Mouse (Mus musculus) left cerebral cortex, postnatal 4 days (tissue): ENCODE data around the gene Fxyd7. TPM values are rescaled to one million over a fixed set of nuclear protein-coding genes. Genes with fewer than 3 reads are reported as not detected.
A peak's percentile ranks its signal among the peaks of the same experiment; 100 is the strongest.

Experiments
- DNase-seq: peaks from one replicate; pipeline ENCODE4 v3.0.0-alpha.2; 2022
- intact Hi-C: fragments of 180-260 bp; cut with DNase I; formaldehyde crosslinking; loops from one replicate; pipeline ENCODE4 v1.15.1; 2025
- microRNA-seq: library from miRNA; unstranded; fragments of <30 nt; microRNA quantifications from one replicate; pipeline ENCODE4 v1.2.0, GENCODE M21; 2022
- total RNA-seq, 2 experiments: library from RNA; stranded (reverse); gene quantifications; 2 replicates each; pipeline ENCODE4 v1.2.3; 2021

The Fxyd7 gene
- total RNA-seq, 2 experiments from 2014 or later = 108 to 159 TPM

DNA sequence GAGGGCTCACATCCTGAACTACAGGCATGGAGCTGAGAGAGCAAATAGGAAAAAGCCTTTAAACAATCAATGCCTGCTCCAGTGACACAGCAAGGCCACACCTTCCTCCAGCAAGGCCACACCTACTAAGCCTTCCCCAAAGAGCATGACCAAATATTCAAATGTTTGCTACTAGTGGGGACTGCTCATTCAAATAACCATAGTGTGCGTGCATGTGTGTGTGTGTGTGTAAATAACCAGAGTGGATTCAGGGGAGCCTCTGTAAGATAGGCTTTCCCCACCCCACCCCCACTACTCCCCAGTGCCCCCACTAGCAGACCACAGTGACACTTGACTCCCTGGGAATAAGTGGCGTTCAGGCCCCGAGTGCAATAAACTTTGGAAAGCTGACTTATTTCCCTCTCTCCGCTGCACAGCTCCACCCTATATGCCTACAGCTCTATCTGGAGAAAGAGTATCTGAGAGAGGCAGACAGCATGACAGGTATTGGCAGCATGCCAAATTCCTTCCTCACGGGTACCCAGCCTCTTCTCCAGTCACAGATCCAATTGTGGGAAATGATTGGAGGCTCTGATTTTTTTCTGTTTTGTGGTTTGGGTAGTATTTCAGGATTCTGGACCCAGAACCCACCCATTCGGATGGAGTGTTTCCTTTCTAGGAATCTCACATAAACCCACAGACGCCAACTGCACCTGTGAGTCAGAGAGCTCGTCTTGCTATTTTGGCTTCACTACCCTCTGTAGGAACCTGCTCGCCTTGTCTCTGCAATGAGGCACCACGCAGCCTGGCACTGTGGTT lies 34.0 kb downstream of the Fxyd7 start:
- peak; percentile 39 for DNase-seq
- intact Hi-C loops = no loop called here

DNA sequence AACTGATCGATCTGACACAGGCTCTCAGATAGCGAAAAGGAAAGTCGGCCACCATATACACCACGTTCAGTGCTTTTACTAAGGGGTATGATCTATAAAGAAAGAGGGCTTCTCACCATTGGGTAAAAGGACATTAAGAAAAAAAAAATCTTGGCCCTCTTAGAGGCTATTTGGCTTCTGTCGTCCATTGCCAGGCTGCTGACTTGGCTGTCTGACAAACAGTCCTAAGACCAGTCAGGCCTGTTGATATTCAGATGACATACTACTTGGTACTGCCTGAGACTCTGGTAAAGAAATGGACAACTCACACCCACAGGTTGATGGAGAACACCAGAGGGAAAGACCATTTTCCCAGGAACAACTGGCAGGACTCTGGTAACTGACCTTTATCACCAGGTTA lies 38.3 kb downstream of the Fxyd7 start:
- intact Hi-C loops = no loop called here
- peak; percentile 42 for DNase-seq

DNA sequence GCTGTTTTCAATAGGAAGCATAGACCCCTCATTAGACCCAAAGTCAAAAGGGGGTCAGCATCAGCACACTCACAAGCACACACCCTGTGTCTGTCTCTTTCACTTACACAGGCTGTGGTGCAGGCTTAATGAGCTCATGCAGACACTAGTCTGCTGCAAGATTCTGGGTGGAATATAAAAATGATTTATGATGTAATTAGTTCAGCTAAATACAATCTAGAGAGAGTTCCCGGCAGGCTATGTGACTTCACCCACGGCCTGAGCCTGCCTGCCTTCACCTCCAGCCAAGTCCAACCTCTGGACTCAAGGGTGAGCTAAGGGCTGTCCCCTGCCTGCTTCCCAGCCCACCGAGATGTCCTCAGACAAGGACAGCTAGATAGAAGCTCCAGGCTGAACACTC lies 42.4 kb downstream of the Fxyd7 start:
- intact Hi-C loops = no loop called here
- no peak for DNase-seq

DNA sequence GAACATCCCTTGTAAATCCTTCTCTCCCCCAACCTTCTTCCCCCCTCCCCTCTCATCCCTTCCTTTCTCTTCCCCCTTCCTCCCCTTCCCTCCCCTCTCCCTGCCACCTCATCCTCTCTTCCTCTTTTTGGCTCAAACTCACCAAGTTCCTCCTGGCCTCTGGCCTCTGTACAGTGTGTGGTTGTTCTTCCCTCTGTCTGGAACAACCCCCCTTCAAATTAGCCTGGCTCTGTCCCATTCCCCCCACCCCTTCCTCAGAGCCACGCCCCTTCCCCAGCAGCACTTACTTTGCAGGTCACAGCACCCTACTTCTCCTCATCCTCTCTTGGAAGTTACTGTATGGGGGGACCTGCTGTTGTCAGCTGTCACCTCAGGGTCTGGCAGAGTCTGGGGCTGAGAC lies 43.1 kb downstream of the Fxyd7 start:
- no peak for DNase-seq
- intact Hi-C loops = no loop called here

DNA sequence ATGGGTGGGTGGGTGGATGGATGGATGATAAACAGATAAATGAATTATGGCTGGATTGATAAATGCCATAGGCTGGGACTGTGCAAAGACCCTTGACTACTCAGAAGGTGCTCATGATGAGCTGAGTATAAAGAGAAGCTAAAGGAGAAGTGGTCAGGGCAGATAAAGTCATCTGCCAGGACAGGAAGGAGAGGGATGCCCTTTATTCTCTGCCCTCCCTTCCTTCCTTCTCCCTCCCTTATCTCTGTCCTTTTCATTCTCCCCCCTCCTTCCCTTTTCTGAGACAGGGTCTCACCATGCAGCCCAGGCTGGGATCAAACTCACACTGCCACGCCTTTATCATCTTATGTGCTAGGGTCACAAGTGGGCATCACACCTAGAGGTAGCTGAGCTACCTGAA lies 43.5 kb downstream of the Fxyd7 start:
- intact Hi-C loops = no loop called here
- DNase-seq = no peak

DNA sequence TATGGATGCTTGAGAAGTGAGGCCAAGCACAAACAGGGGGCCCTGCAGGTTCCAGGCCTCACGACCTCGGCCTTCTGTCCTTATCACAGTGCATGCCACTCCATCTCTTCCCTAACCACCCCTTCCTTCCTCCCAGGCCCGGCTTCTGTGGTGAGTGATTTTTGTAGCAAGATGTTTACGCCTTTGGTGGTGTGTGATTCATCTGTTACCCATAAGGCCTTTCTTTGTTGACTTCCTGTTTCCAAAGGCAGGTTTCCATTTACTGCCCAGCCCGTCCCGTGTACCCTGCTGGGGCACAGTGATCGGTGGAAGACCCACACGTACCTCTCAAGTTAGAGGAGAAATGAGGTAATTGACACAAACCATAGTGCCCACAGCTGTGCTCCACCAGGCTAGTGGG lies 48.6 kb downstream of the Fxyd7 start:
- DNase-seq = no peak
- intact Hi-C loops = no loop called here

DNA sequence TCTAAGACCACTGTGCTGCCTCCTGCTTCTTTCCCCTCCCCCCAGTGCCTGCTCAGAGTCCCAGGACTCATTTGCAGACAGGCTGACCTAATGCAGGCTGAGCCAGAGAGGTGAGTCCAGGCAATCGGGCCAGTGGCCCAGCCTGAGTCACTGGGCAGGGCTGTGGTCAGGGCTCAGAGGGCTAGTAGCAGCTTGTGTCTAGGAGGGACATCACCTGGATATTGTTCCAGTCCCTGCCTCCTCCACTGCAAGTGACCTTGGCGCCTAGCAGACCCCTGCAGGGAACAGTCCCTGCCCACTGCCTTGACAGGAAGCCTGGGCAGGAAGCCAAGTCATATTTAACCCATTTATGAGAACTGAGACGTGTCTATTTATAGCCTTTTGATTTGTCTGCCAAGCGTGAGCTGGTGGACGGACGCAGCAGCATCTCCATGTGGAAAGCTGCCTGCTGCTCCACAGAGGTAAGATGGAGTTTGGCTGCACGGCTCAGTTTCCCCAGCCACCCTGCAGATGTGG lies 50.7 kb downstream of the Fxyd7 start:
- intact Hi-C loops = no loop called here
- DNase-seq = peak; percentile 63

DNA sequence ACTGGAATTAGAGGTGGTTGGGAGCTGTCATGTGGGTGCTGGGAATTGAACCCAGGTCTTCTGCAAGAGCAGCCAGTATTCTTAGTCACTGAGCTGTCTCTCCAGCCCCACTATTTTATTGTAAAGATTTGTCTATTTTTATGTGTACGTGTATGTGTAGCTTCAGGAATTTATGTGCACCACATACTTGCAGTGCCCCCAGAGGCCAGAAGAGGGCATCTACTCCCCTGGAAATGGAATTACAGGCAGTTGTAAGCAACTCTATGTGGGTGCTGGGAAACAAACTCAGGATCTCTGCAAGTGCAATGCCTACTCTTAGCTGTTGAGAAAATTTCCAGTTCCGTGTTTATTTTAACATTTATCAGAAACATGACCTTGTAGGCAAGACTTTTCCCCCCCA lies 54.8 kb downstream of the Fxyd7 start:
- DNase-seq = no peak
- intact Hi-C loops = no loop called here

DNA sequence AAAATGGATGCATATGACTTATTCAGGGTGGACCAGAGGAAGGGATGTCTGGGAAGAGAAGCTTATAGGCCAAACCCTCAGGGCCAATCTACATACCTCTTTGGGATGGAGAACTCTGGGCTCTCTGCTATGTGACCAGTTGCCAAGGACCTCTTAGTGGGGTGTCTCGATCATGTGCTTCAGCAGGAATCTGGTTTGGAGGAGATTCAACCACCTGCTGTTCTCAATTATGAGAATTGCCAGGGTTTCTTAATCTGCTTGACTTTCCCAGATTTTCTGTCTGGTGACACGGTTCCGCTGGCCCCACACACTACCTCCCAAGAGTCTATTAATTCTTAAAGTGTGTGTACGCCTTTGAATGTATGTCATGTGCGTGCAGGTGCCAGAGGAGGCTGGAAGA lies 57.3 kb downstream of the Fxyd7 start:
- intact Hi-C loops = no loop called here
- no peak for DNase-seq

Small RNA genes lying within 50 kb of the gene (microRNA-seq; reads per million reads assigned to microRNA genes)
- gene Mir7050 = not detected

Other genes starting within 250 kb of the Fxyd7 start
- gene Ffar2, start 227.7 kb downstream of the Fxyd7 start, total RNA-seq = not detected
- gene Ffar3, start 195.3 kb downstream of the Fxyd7 start, total RNA-seq = not detected
- gene Ffar1, start 189.9 kb downstream of the Fxyd7 start, total RNA-seq = not detected
- under 1 TPM; 0.44 to 0.48 TPM for gene Cd22, start 171.1 kb downstream of the Fxyd7 start, total RNA-seq
- 1 to 10 TPM; 1.3 to 3.4 TPM for gene Mag, start 136.6 kb downstream of the Fxyd7 start, total RNA-seq
- not detected for gene Hamp2, start 126.8 kb downstream of the Fxyd7 start, total RNA-seq
- not detected for gene Hamp, start 107.4 kb downstream of the Fxyd7 start, total RNA-seq
- gene Usf2, start 94.7 kb downstream of the Fxyd7 start, total RNA-seq = 100 to 1,000 TPM in 1 of 2 experiments, 10 to 100 TPM in 1; 92.8 to 105 TPM
- 10 to 100 TPM; 12.5 to 12.8 TPM for gene Lsr, start 78.0 kb downstream of the Fxyd7 start, total RNA-seq
- gene Fam187b, start 77.7 kb downstream of the Fxyd7 start, total RNA-seq = under 1 TPM in 1 of 2 experiments, not detected in 1; 0.42 TPM
- 10 to 100 TPM; 23.5 to 25.4 TPM for gene Fxyd5, start 9.0 kb downstream of the Fxyd7 start, total RNA-seq
- 1 to 10 TPM; 8.4 to 8.7 TPM for gene Fxyd1, start 5.7 kb upstream of the Fxyd7 start, total RNA-seq
- gene Lgi4, start 7.9 kb upstream of the Fxyd7 start, total RNA-seq = 1 to 10 TPM; 2.4 to 2.7 TPM
- not detected for gene Fxyd3, start 25.2 kb upstream of the Fxyd7 start, total RNA-seq
- gene Hpn, start 63.8 kb upstream of the Fxyd7 start, total RNA-seq = 1 to 10 TPM; 1.4 to 1.6 TPM
- gene Scn1b, start 75.5 kb upstream of the Fxyd7 start, total RNA-seq = 10 to 100 TPM; 58.6 to 66.7 TPM
- gene Gramd1a, start 104.4 kb upstream of the Fxyd7 start, total RNA-seq = 100 to 1,000 TPM; 184 to 195 TPM
- not detected for gene Scgb2b2, start 239.0 kb upstream of the Fxyd7 start, total RNA-seq
- not detected for gene Scgb1b2, start 240.4 kb upstream of the Fxyd7 start, total RNA-seq